Mouse (Mus musculus): ENCODE measurements around the gene Mmp21.

GRCm38 (mm10) chr7:133698021-133698709, 18.3 kb upstream of the Mmp21 start:
- TF ChIP-seq ZNF384 (IDR thresholded peaks at IDR 0.05; ENCODE audit: low read depth, low read length) (no peak), MAFK (IDR thresholded peaks at IDR 0.05; ENCODE audit: insufficient read depth, low read depth, low read length) (no peak), ZC3H11A (IDR thresholded peaks at IDR 0.05; ENCODE audit: borderline replicate concordance, low read depth, low read length) (no peak)

All from ES-E14 (cell line).